Mouse (Mus musculus) cerebellum, adult 8-10 months (tissue): ENCODE results near the gene Gm10037.
"Not testable (repeated sequence)": the region's sequence is repeated elsewhere in the genome, so short reads cannot be mapped to it uniquely, and the experiment has no call there.

Experiments
- DNase-seq: peaks from one replicate; pipeline ENCODE4 v3.0.0; 2022

Gm10037 gene

DNA sequence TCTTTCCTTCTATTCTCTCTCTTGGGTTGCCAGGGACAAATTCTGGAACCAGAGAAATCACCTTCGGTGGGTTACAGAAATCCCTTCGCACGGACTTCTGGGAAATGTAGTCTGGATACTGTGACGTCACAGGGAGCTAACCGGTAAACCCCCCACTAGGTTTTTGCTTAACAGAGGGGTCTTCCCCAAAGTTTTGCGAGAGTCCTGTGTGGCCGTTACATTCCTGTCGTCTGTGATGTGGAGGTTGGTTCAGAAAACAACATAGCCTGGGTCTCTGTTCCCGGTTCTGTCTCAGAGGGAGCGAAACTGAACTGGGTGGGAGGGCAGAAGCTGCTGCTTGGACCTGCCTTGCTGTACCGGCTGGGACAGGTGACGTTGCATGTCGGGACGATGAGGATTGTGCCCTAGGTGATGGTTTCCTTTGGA is at the start of gene Gm10037:
Gene Gm10037 (plus strand): TSS at position 196 of the 426 bp plus-strand sequence.
- DNase-seq, result peak; percentile 57

GRCm38 (mm10) chr13:67791921-67792455 is 38.9 kb upstream of the Gm10037 start:
- no peak for DNase-seq

DNA sequence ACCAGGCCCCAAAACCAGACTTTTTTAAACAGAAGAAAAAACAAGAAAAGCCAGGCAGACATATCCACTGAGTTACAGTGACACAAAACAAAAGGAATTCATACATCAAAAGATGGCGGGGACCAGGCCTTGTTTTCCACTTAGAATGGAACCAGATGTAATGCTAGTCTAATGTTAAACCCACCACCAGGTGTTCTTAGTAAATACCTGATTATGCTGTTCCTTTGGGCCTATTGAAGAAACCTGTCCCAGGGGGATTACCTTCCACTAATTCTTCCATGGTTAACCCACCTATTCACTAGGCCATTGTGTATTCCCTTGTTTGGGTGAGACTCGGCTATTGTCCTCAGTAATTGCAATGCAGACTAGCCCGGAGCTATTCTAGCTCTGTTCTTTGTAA is 32.3 kb upstream of the Gm10037 start:
- DNase-seq, result no peak

DNA sequence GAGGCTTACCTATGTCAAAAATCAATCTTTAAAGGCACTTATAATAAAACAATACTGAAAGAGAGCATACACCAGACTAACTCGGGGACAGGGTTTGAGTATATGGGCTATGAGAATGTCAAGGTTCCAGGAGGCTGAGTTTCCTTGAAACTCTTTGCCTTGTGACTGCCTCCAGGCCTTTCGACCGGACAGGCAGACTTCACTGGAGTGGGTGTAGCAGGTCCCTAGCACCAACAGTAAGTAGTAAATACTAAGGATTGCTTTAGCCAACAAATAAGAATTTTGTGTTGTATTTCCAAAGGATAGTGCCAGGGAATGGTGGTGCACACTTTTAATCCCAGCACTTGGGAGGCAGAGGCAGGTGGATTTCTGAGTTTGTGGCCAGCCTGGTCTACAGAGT is 31.8 kb upstream of the Gm10037 start:
- DNase-seq, result not testable (repeated sequence)

- no peak for DNase-seq
Measured at GRCm38 (mm10) chr13:67811651-67812210, 19.2 kb upstream of the Gm10037 start.

DNA sequence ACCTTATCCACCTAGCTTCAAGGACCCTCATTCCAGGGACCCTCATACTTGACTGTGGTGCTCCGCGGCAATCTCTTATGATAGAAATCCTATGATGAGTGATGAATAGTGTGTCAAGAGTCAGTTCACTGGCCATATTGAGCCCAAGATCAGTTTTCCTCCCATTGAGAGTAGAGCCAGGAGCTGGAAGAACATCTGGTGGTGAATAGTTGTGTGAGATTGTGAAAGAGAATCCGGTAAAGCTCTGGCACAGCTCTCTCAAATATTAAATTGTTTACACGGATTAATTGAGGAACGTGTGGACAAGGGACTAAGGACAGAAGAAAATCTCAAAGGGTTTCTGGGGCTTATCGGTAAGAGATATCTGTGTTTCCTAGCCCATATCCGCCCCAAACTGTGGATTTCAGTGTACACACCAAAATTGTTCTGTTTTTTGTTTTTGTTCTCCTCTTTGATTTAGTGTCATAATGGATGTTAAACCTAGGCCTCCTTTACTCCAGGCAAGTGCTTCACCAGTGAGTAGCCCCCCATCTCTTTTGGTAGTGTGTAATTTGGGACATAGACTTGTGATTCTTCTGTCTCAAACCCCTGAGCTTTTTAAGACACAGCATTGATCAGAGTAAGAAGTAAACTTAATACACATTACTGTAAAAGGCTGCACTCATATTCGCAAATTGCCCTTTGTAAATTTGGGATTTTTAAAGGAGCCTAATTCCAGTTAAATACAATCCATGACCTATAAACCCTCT is 17.8 kb upstream of the Gm10037 start:
- no peak for DNase-seq

- DNase-seq, result peak; percentile 78
Measured at GRCm38 (mm10) chr13:67813710-67814660, 16.9 kb upstream of the Gm10037 start, which contains the start of gene Zfp273. TSS of gene Zfp273 (plus strand) at chr13:67813740.

DNA sequence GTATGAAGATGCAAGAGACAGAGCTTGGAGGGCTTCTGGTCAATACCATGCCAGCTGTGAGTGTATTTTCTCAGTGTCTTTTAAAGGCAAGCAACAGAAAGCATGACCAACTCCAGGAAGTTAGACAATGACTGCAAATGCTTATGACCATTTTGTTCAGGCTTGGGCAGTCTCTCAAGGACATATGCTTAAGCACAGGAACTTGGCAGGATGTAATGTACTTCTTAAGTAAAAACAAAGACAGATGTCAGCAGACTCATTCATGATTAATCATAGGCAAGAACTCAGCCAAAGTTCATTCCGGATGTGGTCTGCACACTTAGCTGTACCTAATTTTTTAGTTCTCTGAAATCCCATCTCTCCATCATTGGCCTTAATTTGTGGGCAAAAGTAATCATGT is 12.3 kb upstream of the Gm10037 start:
- DNase-seq, result no peak

DNA sequence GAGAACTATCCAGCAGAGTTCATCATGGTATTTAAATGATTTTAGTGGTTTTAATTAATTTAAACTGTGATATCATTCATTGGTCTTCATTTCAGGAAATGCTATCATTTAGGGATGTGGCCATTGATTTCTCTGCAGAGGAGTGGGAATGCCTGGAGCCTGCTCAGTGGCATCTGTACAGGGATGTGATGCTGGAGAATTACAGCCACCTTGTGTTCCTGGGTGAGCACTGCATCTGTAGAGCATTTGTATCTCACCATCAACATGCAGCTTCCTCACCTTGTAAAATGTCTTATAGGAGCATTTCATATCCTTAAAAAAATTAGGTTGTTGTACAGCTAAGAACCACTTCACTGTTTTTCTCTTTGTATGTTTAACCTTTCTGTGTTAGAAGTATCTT is 2.2 kb downstream of the Gm10037 start:
- not testable (repeated sequence) for DNase-seq

DNA sequence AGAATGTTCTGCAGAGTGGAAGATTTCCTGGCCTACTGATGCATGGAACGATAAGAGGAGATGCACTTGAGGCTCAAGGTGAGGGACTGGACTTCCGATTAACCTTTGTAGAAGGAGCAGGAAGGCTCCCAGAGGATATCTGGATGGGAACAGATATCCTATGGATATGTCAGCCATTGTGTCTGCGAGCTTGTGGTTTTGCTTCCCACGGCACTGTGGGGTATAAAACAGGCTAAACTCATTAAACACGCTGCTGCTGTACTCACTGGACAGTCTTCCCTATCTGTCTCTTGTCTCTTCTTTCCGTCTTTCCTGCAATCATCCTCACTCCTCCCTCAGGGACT is 12.8 kb downstream of the Gm10037 start:
- DNase-seq, result no peak

DNA sequence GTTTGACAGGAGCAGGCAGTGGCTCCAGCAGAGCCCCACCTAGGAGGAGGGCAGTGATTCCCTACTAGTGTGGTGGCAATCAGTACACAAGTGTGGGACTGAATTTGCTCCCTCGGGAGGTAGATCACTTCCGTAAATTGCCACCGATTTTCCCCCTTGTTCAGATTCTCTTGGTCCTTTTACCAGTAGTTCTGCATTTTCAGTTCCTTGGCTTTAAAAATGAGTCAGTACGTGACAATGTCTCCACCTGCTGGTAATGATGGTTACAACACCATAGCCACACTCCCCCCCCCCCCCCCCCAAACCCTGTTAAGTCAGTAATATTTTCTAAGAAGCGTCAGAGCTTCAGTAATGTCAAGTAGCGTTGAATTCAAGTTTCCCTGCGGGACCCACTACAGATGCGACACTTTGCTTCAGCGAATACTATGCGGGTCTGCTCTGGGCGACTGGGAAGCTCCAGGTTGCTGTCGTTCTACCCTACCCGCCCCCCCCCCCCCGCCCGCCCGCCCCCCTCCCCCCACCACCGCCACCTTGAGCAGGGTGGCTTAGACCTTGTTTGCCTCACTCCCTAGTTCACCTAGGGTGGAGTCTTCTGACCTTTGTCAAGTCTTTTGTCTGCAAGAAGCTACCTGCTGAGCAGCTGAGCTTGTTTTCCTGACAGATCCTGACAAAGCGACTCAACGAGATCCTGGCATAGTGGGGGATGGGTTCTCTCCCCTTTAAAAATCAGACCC is 13.4 kb downstream of the Gm10037 start:
- DNase-seq, result peak; percentile 70

DNA sequence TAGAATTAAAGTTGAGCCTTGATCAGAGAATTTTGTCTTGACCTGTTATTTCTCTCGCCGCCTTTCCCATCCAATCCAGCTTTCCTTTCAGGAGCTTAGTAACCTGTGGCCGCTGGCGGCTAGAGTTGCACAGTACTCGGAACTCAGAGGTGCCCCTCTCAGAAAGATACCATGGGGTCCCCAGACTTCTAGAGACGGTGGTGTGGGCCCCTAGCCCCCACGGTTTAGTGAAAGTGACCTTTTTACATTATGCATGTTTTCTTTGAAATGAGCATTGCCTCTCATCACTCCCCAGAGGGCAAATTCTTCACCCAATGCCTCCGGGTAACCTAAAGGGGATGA is 13.9 kb downstream of the Gm10037 start:
- DNase-seq, result peak; percentile 18

GRCm38 (mm10) chr13:67850361-67850760 is 19.5 kb downstream of the Gm10037 start:
- no peak for DNase-seq

- no peak for DNase-seq
Measured at GRCm38 (mm10) chr13:67853130-67853529, 22.2 kb downstream of the Gm10037 start.

DNA sequence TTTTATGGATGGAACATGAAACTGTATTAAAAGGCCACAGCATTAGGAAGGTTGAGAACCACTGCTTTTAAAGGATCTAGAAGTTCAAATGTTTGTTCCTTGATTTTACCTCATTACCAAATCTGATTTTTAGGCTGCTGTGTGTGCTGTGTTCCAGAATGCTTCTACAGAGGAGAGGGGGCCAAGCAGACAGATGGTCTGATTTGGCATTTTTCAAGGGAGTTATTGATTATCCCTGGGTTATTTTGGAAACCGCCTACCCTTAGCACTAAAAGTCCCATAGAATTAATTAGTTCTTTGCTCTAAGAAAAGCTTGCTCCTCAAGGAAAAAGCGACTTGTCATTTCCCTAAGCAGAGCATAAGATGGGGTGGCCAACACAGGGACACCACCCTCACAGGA is 23.1 kb downstream of the Gm10037 start:
- no peak for DNase-seq

- no peak for DNase-seq
Measured at GRCm38 (mm10) chr13:67857317-67857716, 26.4 kb downstream of the Gm10037 start.

GRCm38 (mm10) chr13:67862508-67862907 is 31.6 kb downstream of the Gm10037 start:
- DNase-seq, result no peak

GRCm38 (mm10) chr13:67863026-67863425 is 32.1 kb downstream of the Gm10037 start, which contains the start of gene BC048507:
TSS of gene BC048507 (plus strand) at chr13:67863326.
- DNase-seq, result no peak

GRCm38 (mm10) chr13:67864764-67865350 is 34.0 kb downstream of the Gm10037 start:
- no peak for DNase-seq

- no peak for DNase-seq
Measured at GRCm38 (mm10) chr13:67867899-67868298, 37.0 kb downstream of the Gm10037 start.

DNA sequence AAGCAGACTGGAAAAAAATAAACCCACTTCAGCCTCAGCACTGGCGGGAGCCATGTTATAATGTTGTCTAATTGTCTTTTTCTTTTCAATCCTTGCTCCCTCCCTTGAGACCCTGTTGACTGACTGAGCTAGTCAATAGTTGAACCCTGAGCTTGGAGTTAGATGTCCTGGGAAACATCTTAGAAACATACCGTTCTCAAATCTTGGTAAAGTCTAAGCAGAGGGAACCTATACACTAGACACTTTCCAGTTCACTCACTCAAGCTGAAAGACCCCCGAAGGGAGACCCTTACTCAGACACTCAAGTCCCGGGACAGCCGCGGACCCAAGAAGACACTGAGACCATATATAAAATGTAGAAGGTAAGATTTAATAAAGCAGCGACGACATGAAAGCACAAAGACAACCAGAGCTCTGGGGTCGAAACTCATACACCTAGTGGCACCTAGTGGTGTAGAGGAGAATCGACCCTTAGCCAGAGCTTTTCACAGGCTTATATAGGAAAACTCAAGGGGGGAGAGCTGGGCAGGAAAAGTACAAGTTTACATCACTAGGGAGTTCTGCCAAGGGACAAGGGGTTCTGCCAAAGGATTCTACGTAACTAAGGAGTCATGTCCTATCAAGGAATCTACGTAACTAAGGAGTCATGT is 45.3 kb downstream of the Gm10037 start:
- DNase-seq, result not testable (repeated sequence)
